Mouse (Mus musculus): ENCODE measurements around the gene Eef2kmt. TPM values are rescaled to one million over a fixed set of nuclear protein-coding genes. Genes with fewer than 3 reads are reported as not detected.

Gene Eef2kmt
- 14.2 TPM for polyA plus RNA-seq (2014; fragmentation: Illumina TruSeq; extraction: RNeasy Lipid Tissue Mini Kit (QIAGEN cat#74804); ENCODE audit: low read depth, low replicate concordance)

DNA sequence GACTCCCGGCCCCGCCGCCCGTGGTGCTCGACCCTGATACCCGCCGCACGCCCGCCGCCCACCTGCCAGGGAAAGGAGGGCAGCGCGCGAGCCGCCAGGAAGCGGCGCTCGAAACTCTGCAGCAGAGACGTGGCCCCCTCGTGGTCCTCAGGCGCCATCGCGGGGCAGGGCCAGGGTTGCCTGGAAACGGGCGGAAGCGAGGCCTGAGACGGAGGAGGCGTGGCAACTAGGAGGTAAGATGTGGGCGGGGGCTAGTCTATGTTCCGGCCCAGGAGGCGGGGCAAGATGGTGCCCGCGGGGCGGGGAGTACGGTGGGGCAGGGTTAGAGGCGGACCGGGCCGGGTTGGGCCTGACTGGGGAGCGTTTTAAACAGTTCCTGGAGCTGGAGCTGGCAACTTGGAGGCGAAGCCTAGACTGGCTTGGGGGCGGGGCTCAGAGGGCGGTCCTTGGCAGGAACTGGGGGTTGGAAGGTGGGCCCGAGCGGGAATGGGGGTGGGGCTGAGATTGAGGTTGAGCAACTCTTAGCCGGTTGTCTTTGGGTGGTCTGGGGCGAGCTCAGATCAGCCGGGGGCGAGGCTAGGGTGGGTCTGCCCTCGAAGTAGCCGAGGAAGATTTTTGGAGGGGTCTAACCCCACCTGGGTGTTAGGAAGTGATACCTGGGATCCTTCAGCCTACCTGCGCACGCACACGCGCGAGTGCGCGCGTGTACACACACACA is at the start of gene Eef2kmt:
Gene Eef2kmt (minus strand): TSS at position 205 of the 718 bp plus-strand sequence.

GRCm38 (mm10) chr16:5233418-5234313 is 22.1 kb downstream of the Eef2kmt start, which contains the start of gene Alg1:
Gene Alg1, plus strand, starts transcription at chr16:5233621.

DNA sequence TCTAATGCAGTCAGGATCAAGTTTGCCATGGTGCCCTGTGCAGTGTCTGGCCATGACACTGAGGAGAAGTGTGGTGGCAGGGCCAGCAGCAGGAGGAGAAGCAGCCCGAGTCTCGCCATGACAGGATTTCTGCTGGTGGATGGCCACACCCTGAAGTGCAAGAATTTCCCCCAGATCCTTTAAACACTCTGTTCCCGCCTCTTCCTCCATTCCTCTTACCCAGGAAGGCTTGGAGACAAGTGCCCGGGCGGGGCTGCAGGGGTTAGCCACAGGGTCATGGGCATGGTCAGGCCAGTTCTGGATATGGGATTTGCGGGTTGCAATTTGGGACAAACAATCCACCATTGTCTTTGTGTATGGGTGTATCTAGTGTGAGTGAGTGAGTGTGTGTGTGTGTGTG is 33.6 kb downstream of the Eef2kmt start, which contains the start of gene AU021092:
Gene AU021092 (minus strand): TSS at position 160 of the 400 bp plus-strand sequence.

DNA sequence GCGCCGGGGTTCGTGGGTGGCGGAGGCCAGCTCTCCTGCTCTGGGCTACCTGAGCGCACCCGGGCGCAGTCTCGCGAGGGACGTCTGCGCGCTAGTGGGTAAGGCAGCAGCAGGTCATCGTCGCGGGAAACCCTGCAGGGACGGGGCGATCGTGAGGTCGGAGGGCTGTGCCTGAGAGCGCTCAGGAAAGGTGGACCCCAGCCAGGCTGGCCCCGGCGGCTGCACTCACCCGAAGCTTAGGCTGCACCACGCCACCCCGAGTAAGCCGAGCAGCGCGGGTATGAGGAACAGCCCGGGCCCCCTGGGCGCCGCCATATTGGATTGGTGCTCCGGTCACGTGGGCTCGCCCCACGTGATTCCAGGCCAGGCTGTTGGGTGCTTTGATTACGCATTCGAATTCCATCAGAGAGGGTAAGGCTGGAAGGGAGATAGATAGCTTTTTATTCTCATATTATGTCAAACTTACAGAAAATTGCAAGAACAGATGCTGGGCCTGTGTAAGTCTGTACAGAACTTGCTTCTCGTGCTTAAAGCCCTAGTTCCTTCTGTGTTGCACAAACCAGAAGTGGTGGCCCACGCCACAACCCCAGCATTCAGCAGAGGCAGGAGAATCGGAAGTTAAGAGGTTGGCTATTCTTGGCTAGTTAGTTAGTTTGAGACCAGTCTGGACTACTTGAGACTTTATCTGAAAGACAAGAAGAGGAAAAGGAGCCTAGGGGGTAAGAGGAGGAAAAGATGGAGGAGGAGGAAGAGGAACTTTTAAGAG is 51.9 kb downstream of the Eef2kmt start, which contains the start of gene Nagpa:
Gene Nagpa (minus strand): TSS at position 345 of the 766 bp plus-strand sequence.

Other genes starting within 250 kb of the Eef2kmt start
- not detected for gene Smim22, start 248.7 kb downstream of the Eef2kmt start, polyA plus RNA-seq (2014; fragmentation: Illumina TruSeq; extraction: RNeasy Lipid Tissue Mini Kit (QIAGEN cat#74804); ENCODE audit: low read depth, low replicate concordance)
- 35.0 TPM for gene Rogdi, start 242.4 kb downstream of the Eef2kmt start, polyA plus RNA-seq (2014; fragmentation: Illumina TruSeq; extraction: RNeasy Lipid Tissue Mini Kit (QIAGEN cat#74804); ENCODE audit: low read depth, low replicate concordance)
- gene Glyr1, start 206.1 kb downstream of the Eef2kmt start, polyA plus RNA-seq (2014; fragmentation: Illumina TruSeq; extraction: RNeasy Lipid Tissue Mini Kit (QIAGEN cat#74804); ENCODE audit: low read depth, low replicate concordance), result 52.6 TPM
- 20.4 TPM for gene Ubn1, start 205.9 kb downstream of the Eef2kmt start, polyA plus RNA-seq (2014; fragmentation: Illumina TruSeq; extraction: RNeasy Lipid Tissue Mini Kit (QIAGEN cat#74804); ENCODE audit: low read depth, low replicate concordance)
- 4.8 TPM for gene Ppl, start 123.6 kb downstream of the Eef2kmt start, polyA plus RNA-seq (2014; fragmentation: Illumina TruSeq; extraction: RNeasy Lipid Tissue Mini Kit (QIAGEN cat#74804); ENCODE audit: low read depth, low replicate concordance)
- gene Sec14l5, start 108.9 kb downstream of the Eef2kmt start, polyA plus RNA-seq (2014; fragmentation: Illumina TruSeq; extraction: RNeasy Lipid Tissue Mini Kit (QIAGEN cat#74804); ENCODE audit: low read depth, low replicate concordance), result 2.7 TPM
- gene Nagpa, start 52.0 kb downstream of the Eef2kmt start, polyA plus RNA-seq (2014; fragmentation: Illumina TruSeq; extraction: RNeasy Lipid Tissue Mini Kit (QIAGEN cat#74804); ENCODE audit: low read depth, low replicate concordance), result 15.2 TPM
- gene AU021092, start 33.7 kb downstream of the Eef2kmt start, polyA plus RNA-seq (2014; fragmentation: Illumina TruSeq; extraction: RNeasy Lipid Tissue Mini Kit (QIAGEN cat#74804); ENCODE audit: low read depth, low replicate concordance), result 9.1 TPM
- 23.5 TPM for gene Alg1, start 22.4 kb downstream of the Eef2kmt start, polyA plus RNA-seq (2014; fragmentation: Illumina TruSeq; extraction: RNeasy Lipid Tissue Mini Kit (QIAGEN cat#74804); ENCODE audit: low read depth, low replicate concordance)